Mouse (Mus musculus): Measurements from ENCODE around the gene Ddx19b. TPM values are rescaled to one million over a fixed set of nuclear protein-coding genes. Genes with fewer than 3 reads are reported as not detected.
"Not testable (repeated sequence)": the region's sequence is repeated elsewhere in the genome, so short reads cannot be mapped to it uniquely, and the experiment has no call there.

The Ddx19b gene
- polyA plus RNA-seq, 1 experiment from 2014 or later = 3.4 TPM

DNA sequence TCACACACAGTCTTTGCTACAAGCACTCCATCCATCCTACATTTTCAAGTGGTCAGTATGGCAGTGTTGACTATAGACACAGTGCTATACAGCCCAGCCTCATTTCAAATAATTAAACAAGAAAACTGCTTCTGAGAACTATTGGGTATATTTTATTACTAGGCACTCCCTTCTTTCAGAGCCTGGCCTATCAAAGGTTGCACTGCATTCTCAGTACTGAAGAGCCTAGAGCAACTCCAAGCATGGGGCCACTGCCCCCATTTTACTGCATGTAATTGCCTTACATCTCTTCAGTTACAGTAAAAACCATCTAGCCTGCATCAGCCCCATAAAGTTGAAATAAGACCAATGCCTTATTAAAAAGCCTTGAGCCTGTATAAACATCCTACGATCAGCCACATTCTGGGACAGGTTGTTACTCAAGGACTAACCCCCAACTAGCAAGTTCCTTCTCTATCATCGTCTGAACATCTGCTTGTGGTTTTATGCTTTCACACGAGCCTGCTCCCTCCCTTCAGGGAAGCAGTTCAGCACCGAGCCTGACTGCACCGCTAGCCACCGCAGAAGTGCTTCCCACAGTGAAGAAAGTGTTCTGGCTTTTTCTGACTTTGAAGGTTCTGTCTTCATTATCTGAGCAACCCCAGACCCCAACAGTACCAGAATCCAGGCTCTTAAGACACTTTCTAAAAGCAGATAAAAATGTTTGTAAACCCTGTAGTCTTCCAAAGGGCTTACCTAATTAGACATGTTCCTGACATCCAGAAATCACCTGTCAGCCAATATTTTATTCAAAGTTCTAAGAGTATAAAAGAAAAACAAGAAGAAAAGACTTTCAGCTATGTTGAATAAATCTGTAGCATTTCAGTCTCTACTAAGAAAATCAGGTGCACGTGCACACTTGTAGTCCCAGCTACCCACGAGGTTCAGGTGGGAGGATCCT, 43.5 kb downstream of the Ddx19b start:
- no peaks in the 10 kb centered on the region for H3K9me3 ChIP-seq (replicated peaks)
- peaks cover 93% of the 10 kb centered on the region for H3K36me3 ChIP-seq
- H3K4me2 ChIP-seq = peak overlapping the region; percentile 33
- DNase-seq (peak; percentile 54), ATAC-seq (ENCODE audit: low read depth) (peak; percentile 96)
- H3K4me3 ChIP-seq (replicated peaks) = no peak overlapping the region
- H3K27ac ChIP-seq = peak overlapping the region; percentile 83
- H3K9ac ChIP-seq = peak overlapping the region; percentile 39; the same call in 1 of the 2 replicates
- H3K4me1 ChIP-seq (replicated peaks) = peaks cover 38% of the 10 kb centered on the region
- 13% methylated on average over 8 of the region's 8 CpGs for WGBS (ENCODE audit: insufficient replicate concordance)
- no peaks in the 10 kb centered on the region for H3K27me3 ChIP-seq

- 52% methylated on average over 2 of the region's 2 CpGs for WGBS (ENCODE audit: insufficient replicate concordance)
- Histone ChIP-seq H3K27ac (no peak overlapping the region), H3K27me3 (no peaks in the 10 kb centered on the region), H3K4me1 (replicated peaks) (no peaks in the 10 kb centered on the region), H3K36me3 (peaks cover 83% of the 10 kb centered on the region), H3K9me3 (replicated peaks) (no peaks in the 10 kb centered on the region), H3K4me3 (replicated peaks) (no peak overlapping the region), H3K9ac (no peak overlapping the region), H3K4me2 (no peak overlapping the region)
- no peak for ATAC-seq (ENCODE audit: low read depth)
- DNase-seq = no peak
These were observed 50.2 kb downstream of the Ddx19b start for GRCm38 (mm10) chr8:110981304-110981703.

DNA sequence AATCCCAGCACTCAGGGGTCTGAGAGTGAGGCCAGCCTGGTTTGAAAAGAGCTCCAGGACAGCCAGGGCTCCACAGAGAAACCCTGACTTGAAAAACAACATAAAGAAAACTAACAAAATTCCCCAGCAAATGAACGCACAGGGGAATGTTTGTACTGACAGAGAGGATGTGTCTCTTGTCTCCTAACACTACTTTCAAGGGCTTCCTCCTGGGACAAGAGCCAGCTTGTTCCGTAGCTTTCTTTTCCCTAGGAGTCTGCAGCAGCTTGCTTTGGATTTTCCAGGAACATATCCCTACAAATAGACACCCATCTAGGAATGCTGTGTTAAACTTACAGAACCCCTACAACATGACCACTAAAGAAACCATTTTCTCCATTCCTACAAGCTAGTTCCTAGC, 53.6 kb downstream of the Ddx19b start:
- not testable (repeated sequence) for H3K4me2 ChIP-seq; H3K9ac ChIP-seq; H3K4me3 ChIP-seq (replicated peaks); H3K9me3 ChIP-seq (replicated peaks); DNase-seq; ATAC-seq (ENCODE audit: low read depth); H3K27ac ChIP-seq; H3K4me1 ChIP-seq (replicated peaks); H3K27me3 ChIP-seq
- 88% methylated on average over 2 of the region's 2 CpGs for WGBS (ENCODE audit: insufficient replicate concordance)
- peaks cover 81% of the 10 kb centered on the region for H3K36me3 ChIP-seq

- H3K4me1 ChIP-seq (replicated peaks); ATAC-seq (ENCODE audit: low read depth); DNase-seq; H3K27me3 ChIP-seq; H3K27ac ChIP-seq; H3K9me3 ChIP-seq (replicated peaks); H3K4me2 ChIP-seq; H3K9ac ChIP-seq; H3K4me3 ChIP-seq (replicated peaks): not testable (repeated sequence)
- 93% methylated on average over 8 of the region's 8 CpGs for whole genome bisulfite sequencing (ENCODE audit: insufficient replicate concordance)
- H3K36me3 ChIP-seq = peaks cover 79% of the 10 kb centered on the region
These were observed 55.0 kb downstream of the Ddx19b start for GRCm38 (mm10) chr8:110976532-110976931.

- WGBS (ENCODE audit: insufficient replicate concordance) = 3% methylated on average over 45 of the region's 45 CpGs
These were observed 61.4 kb downstream of the Ddx19b start for GRCm38 (mm10) chr8:110969910-110970770.

DNA sequence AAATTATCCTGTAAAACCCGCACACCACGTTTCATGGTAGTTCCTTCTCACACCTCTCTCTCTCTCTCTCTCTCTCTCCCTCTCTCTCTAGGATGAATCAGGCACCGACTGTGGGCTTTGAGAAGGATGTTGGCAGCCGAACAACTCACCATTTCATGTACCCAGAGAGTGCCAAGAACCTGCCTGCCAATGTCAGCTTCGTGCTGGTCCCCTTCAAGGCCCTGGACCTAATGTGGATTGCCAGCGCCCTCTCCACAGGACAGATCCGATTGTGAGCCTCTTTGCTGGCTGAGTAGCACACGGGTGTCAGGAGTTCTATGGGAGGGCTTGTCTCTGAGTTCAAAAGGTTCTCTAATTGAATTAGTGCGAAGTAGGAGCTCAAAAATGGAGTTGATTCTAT, 64.2 kb downstream of the Ddx19b start:
- H3K36me3 ChIP-seq = peaks cover 94% of the 10 kb centered on the region
- peaks cover 21% of the 10 kb centered on the region for H3K4me1 ChIP-seq (replicated peaks)
- H3K9me3 ChIP-seq (replicated peaks) = no peaks in the 10 kb centered on the region
- no peak overlapping the region for H3K9ac ChIP-seq
- 80% methylated on average over 9 of the region's 9 CpGs for WGBS (ENCODE audit: insufficient replicate concordance)
- H3K27me3 ChIP-seq = no peaks in the 10 kb centered on the region
- no peak overlapping the region for H3K4me2 ChIP-seq
- H3K27ac ChIP-seq = no peak overlapping the region
- H3K4me3 ChIP-seq (replicated peaks) = no peak overlapping the region
- ATAC-seq (ENCODE audit: low read depth) (no peak), DNase-seq (no peak)

More at GRCm38 (mm10) chr8:110969910-110970770, 61.4 kb downstream of the Ddx19b start:
- peak overlapping the region; percentile 83 for H3K4me2 ChIP-seq
- DNase-seq (peak; percentile 81), ATAC-seq (ENCODE audit: low read depth) (peak; percentile 93)
- no peaks in the 10 kb centered on the region for H3K27me3 ChIP-seq
- H3K4me3 ChIP-seq (replicated peaks) = peak overlapping the region; percentile 61
- no peaks in the 10 kb centered on the region for H3K9me3 ChIP-seq (replicated peaks)
- peaks cover 94% of the 10 kb centered on the region for H3K36me3 ChIP-seq
- H3K4me1 ChIP-seq (replicated peaks) = peaks cover 21% of the 10 kb centered on the region
- H3K27ac ChIP-seq = peak overlapping the region; percentile 56
- H3K9ac ChIP-seq = peak overlapping the region; percentile 74

GRCm38 (mm10) chr8:110966586-110966985, 65.0 kb downstream of the Ddx19b start:
- Histone ChIP-seq H3K4me1 (replicated peaks) (peaks cover 21% of the 10 kb centered on the region), H3K36me3 (peaks cover 94% of the 10 kb centered on the region), H3K9me3 (replicated peaks) (no peaks in the 10 kb centered on the region), H3K27me3 (no peaks in the 10 kb centered on the region), H3K27ac (no peak overlapping the region), H3K4me3 (replicated peaks) (no peak overlapping the region), H3K4me2 (no peak overlapping the region), H3K9ac (no peak overlapping the region)
- DNase-seq (no peak), ATAC-seq (ENCODE audit: low read depth) (no peak)
- WGBS (ENCODE audit: insufficient replicate concordance) = 85% methylated on average over 8 of the region's 8 CpGs

- no peaks in the 10 kb centered on the region for H3K9me3 ChIP-seq (replicated peaks)
- DNase-seq (no peak), ATAC-seq (ENCODE audit: low read depth) (no peak)
- H3K4me3 ChIP-seq (replicated peaks) = no peak overlapping the region
- H3K4me1 ChIP-seq (replicated peaks) = peaks cover 15% of the 10 kb centered on the region
- no peak overlapping the region for H3K9ac ChIP-seq
- H3K36me3 ChIP-seq = peaks cover 89% of the 10 kb centered on the region
- H3K27me3 ChIP-seq = no peaks in the 10 kb centered on the region
- H3K27ac ChIP-seq = no peak overlapping the region
- WGBS (ENCODE audit: insufficient replicate concordance) = 53% methylated on average over 7 of the region's 7 CpGs
- no peak overlapping the region for H3K4me2 ChIP-seq
These were observed 66.0 kb downstream of the Ddx19b start for GRCm38 (mm10) chr8:110965594-110965993.

GRCm38 (mm10) chr8:110964666-110965065, 66.9 kb downstream of the Ddx19b start:
- H3K27ac ChIP-seq = no peak overlapping the region
- no peak for ATAC-seq (ENCODE audit: low read depth)
- no peaks in the 10 kb centered on the region for H3K9me3 ChIP-seq (replicated peaks)
- WGBS (ENCODE audit: insufficient replicate concordance) = 78% methylated on average over 7 of the region's 7 CpGs
- H3K4me1 ChIP-seq (replicated peaks) = peaks cover 6% of the 10 kb centered on the region
- no peak overlapping the region for H3K9ac ChIP-seq
- H3K4me3 ChIP-seq (replicated peaks) = no peak overlapping the region
- peaks cover 89% of the 10 kb centered on the region for H3K36me3 ChIP-seq
- no peaks in the 10 kb centered on the region for H3K27me3 ChIP-seq
- no peak for DNase-seq
- no peak overlapping the region for H3K4me2 ChIP-seq

DNA sequence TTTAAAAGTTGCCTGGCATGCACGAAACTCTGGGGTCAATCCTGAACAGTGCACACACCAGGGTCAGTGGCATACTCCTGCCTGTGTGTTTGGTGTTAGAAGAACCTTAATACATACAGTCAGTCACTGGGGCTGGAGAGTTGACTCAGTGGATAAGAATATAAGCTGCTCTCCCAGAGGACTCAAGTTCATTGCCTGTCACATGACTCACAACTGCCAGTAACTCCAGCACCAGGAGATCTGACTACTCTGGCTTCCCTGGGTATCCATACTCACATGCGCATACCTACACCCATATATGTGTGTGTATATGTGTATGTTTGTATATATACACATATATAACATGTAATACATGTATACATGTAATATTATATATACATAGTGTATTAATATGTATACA, 68.5 kb downstream of the Ddx19b start:
- no peaks in the 10 kb centered on the region for H3K27me3 ChIP-seq
- H3K36me3 ChIP-seq = peaks cover 90% of the 10 kb centered on the region

DNA sequence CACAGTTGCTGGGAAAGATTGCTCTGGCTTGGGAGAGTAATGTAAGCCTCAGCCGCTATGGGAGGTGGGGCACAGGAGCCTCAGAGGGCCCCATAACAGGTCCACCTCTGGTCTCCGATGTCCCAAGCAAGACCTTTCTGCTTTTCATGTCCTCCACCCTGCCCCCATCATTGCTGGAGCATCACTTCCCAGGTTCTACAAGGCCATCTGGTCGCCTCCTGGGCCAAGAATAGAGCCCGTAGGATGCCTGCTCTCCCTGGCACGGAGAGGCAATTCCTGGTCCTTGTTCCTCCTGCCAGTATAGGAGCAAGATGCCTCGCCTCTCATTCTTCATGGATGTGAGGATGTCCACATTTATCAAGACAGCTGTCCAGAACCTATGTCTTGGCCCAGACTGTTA, 71.6 kb downstream of the Ddx19b start:
- Histone ChIP-seq H3K9me3 (replicated peaks) (no peaks in the 10 kb centered on the region), H3K27me3 (no peaks in the 10 kb centered on the region), H3K27ac (no peak overlapping the region), H3K4me3 (replicated peaks) (no peak overlapping the region), H3K4me2 (no peak overlapping the region), H3K9ac (no peak overlapping the region), H3K36me3 (peaks cover 84% of the 10 kb centered on the region), H3K4me1 (replicated peaks) (peaks cover 9% of the 10 kb centered on the region; the same call in 1 of the 2 replicates)
- DNase-seq (no peak), ATAC-seq (ENCODE audit: low read depth) (no peak)
- 85% methylated on average over 6 of the region's 6 CpGs for WGBS (ENCODE audit: insufficient replicate concordance)

More for the DNA sequence above, 68.5 kb downstream of the Ddx19b start:
- H3K4me1 ChIP-seq (replicated peaks) = peaks cover 1% of the 10 kb centered on the region
- H3K4me3 ChIP-seq (replicated peaks) = no peak overlapping the region
- DNase-seq = no peak
- no peak overlapping the region for H3K27ac ChIP-seq
- no peak for ATAC-seq (ENCODE audit: low read depth)
- H3K9ac ChIP-seq = no peak overlapping the region
- H3K9me3 ChIP-seq (replicated peaks) = no peaks in the 10 kb centered on the region
- 79% methylated on average over 2 of the region's 2 CpGs for WGBS (ENCODE audit: insufficient replicate concordance)
- no peak overlapping the region for H3K4me2 ChIP-seq

All from liver, embryonic 13.5 days (tissue).